Mouse (Mus musculus) ES-Bruce4 (cell line): ENCODE data around the gene 4930404N11Rik.

Source experiments
- CTCF ChIP-seq: IDR thresholded peaks from one replicate; pipeline ENCODE4 v1.8.1; 2011; ENCODE audit warnings: low read depth, low read length
- EP300 ChIP-seq: IDR thresholded peaks from 2 replicates; pipeline ENCODE4 v1.6.1; 2011; ENCODE audit warnings: low read depth, low read length; ENCODE audit not compliant: insufficient read depth

DNA sequence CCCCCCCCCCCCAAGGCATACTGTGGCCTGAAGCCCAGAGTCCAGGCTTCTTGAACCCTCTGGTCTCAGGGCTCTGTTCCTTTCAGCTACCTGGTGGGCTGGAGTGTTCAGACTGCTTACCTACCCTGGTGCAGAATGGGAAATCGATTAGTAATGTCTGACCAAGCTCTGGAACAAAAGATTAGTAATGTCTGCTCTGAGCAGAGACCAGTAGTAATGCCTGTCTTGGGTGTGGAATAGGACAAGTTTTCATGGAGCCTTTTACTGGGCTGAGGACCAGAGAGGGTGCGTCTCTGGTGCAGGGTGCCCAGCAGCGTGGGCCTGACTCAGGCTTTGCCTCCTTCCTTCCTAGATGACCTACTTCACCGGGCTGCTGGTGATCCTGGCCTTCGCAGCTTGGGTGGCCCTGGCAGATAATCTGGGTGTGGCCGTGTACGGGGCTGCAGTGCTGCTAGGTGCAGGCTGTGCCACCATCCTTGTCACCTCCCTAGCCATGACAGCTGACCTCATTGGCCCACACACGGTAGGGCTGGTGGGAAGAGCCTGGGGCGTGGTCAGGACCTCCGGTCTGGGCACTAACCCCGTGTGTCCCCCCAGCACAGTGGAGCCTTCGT is 3.2 kb downstream of the 4930404N11Rik start:
- TF ChIP-seq CTCF, result no peak
- TF ChIP-seq EP300, result no peak
